Mouse (Mus musculus) kidney, embryonic 14.5 days (tissue): ENCODE measurements at regions not wholly inside any gene's neighbourhood (a gene's known extent, or its start where the extent isn't known, plus 50 kb on each side); places are given as distances from the start of the nearest gene placed in this dataset.
"Not testable (repeated sequence)": the region's sequence is repeated elsewhere in the genome, so short reads cannot be mapped to it uniquely, and the experiment has no call there.

Experiments used
- ATAC-seq: fragments of 200-750 bp; cut with Nextera tagmentation; 2 replicates; pipeline ENCODE4 v1.8.0; 2017; ENCODE audit warnings: moderate number of reproducible peaks, mild to moderate bottlenecking, moderate TSS enrichment, moderate library complexity; ENCODE audit not compliant: low FRiP score, low TSS enrichment
- H3K27ac ChIP-seq: fragments of 300-500 bp; sonication (generic); 2 replicates; pipeline ENCODE4 v1.5.1; 2014; ENCODE audit warnings: low read depth, mild to moderate bottlenecking, low read length, moderate library complexity, mixed read lengths
- H3K27me3 ChIP-seq: fragments of 300-500 bp; sonication (generic); 2 replicates; pipeline ENCODE4 v1.6.1; 2014; ENCODE audit warnings: mild to moderate bottlenecking, low read length; ENCODE audit not compliant: control insufficient read depth, insufficient read depth
- H3K36me3 ChIP-seq: fragments of 300-500 bp; sonication (generic); 2 replicates; pipeline ENCODE4 v1.6.1; 2014; ENCODE audit warnings: low read length, mixed read lengths; ENCODE audit not compliant: control insufficient read depth, insufficient read depth
- H3K4me1 ChIP-seq: fragments of 300-500 bp; sonication (generic); 2 replicates; pipeline ENCODE4 v1.6.1; 2014; ENCODE audit warnings: low read length, mixed read lengths; ENCODE audit not compliant: control insufficient read depth, insufficient read depth
- H3K4me2 ChIP-seq: fragments of 300-500 bp; sonication (generic); replicated peaks from 2 replicates; pipeline ENCODE4 v1.6.1; 2014; ENCODE audit warnings: low read depth, mild to moderate bottlenecking, low read length
- H3K4me3 ChIP-seq: fragments of 300-500 bp; sonication (generic); 2 replicates; pipeline ENCODE4 v1.5.1; 2014; ENCODE audit warnings: mild to moderate bottlenecking, low read length
- H3K9ac ChIP-seq: fragments of 300-500 bp; sonication (generic); 2 replicates; pipeline ENCODE4 v1.6.1; 2014; ENCODE audit warnings: low read depth, mild to moderate bottlenecking, low read length, moderate library complexity
- H3K9me3 ChIP-seq: fragments of 300-500 bp; sonication (generic); 2 replicates; pipeline ENCODE4 v1.6.1; 2016; ENCODE audit warnings: low read length; ENCODE audit not compliant: control insufficient read depth
- WGBS: fragments of 180-500 bp; shearing (Covaris S2); extraction: QIAGEN DNeasy Blood & Tissue Kit; methylation state at CpG from one replicate; pipeline ENCODE4 v1.1.7; 2014; 5-methylcytosine and 5-hydroxymethylcytosine counted together

- not testable (repeated sequence) for H3K27ac ChIP-seq, H3K4me1 ChIP-seq, H3K27me3 ChIP-seq, H3K36me3 ChIP-seq, H3K4me3 ChIP-seq, H3K9ac ChIP-seq, H3K4me2 ChIP-seq, ATAC-seq, H3K9me3 ChIP-seq
- no CpG with 5 or more reads among the region's 1 CpGs for WGBS
Observed at GRCm38 (mm10) chr8:20495542-20495941, 119.2 kb upstream of the Gm21119 start.

DNA sequence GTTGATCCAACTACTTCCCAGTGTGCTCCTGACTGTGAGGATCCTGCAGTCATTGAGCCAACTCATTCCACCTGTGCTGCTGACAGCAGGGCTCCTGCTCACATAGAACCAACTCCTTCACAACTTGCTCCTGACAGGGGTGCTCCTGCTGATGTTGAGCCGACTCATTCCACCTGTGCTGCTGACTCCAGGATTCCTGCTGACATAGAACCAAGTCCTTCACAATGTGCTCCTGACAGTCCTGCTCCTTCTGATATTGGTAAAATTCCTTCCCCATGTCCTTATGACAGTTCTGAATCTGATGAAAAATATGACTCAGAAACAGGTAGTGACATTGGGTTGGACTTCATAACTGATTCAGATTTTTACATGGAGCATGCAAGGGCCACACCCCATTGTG lies 100.8 kb upstream of the Gm21119 start:
- H3K27me3 ChIP-seq, ATAC-seq, H3K36me3 ChIP-seq, H3K4me2 ChIP-seq, H3K4me1 ChIP-seq, H3K9me3 ChIP-seq, H3K9ac ChIP-seq, H3K4me3 ChIP-seq, H3K27ac ChIP-seq: not testable (repeated sequence)
- 82% methylated on average over 1 of the region's 1 CpGs for WGBS

DNA sequence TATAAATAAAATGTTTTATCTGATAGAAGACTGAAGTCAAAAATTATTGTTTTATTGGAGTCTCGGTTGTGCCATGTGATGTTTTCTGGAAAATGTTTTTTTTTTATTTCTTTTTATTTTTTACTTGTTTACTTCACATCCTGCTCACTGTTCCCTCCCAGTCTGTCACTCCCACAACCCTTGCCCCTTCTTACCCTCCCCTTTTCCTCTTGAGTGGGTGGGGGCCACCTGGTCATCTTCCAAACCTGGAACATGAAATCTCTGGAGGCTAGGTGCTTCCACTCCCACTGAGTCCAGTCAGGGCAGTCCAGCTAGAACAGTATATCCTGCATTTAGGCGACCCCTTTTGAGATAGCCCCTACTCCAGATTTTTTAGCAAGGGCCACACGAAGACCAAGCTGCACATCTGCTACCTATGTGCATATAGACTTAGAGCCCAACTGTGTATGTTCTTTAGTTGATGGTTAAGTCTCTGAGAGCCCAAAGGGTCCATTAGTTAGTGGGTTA lies 98.3 kb upstream of the Gm21119 start:
- H3K4me3 ChIP-seq, H3K9ac ChIP-seq, ATAC-seq, H3K36me3 ChIP-seq, H3K4me1 ChIP-seq, H3K27me3 ChIP-seq, H3K27ac ChIP-seq, H3K4me2 ChIP-seq, H3K9me3 ChIP-seq: not testable (repeated sequence)
- 76% methylated on average over 2 of the region's 3 CpGs for WGBS

- ATAC-seq, H3K9ac ChIP-seq, H3K4me1 ChIP-seq, H3K27ac ChIP-seq, H3K4me2 ChIP-seq, H3K36me3 ChIP-seq, H3K27me3 ChIP-seq, H3K4me3 ChIP-seq, H3K9me3 ChIP-seq: not testable (repeated sequence)
- 58% methylated on average over 1 of the region's 1 CpGs for WGBS
Observed at GRCm38 (mm10) chr8:20517551-20517950, 97.2 kb upstream of the Gm21119 start.

GRCm38 (mm10) chr8:20524539-20524938 lies 90.2 kb upstream of the Gm21119 start:
- H3K4me2 ChIP-seq, H3K4me1 ChIP-seq, H3K9ac ChIP-seq, H3K36me3 ChIP-seq, ATAC-seq, H3K4me3 ChIP-seq, H3K27me3 ChIP-seq, H3K27ac ChIP-seq, H3K9me3 ChIP-seq: not testable (repeated sequence)

DNA sequence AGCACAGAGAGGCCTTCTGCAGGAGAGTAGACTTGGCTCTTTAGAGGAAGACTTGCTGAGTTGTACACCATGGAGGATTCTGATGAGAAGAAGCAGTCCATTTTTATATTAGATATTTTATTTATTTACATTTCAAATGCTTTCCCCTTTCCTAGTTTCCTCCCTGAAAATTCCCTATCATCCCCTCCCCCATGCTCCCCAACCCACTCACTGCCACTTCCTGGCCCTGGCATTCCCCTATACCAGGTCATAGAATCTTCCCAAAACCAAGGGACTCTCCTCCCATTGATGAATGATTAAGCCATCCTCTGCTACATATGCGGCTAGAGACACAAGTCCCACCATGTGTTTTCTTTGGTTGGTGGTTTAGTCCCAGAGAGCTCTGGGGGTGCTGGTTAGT lies 85.7 kb upstream of the Gm21119 start:
- not testable (repeated sequence) for H3K4me2 ChIP-seq, H3K4me3 ChIP-seq, H3K4me1 ChIP-seq, H3K27ac ChIP-seq, H3K9me3 ChIP-seq, ATAC-seq, H3K27me3 ChIP-seq, H3K9ac ChIP-seq, H3K36me3 ChIP-seq
- WGBS = no CpG with 5 or more reads among the region's 1 CpGs

- H3K4me2 ChIP-seq, H3K9ac ChIP-seq, H3K4me3 ChIP-seq, H3K9me3 ChIP-seq, H3K4me1 ChIP-seq, ATAC-seq, H3K36me3 ChIP-seq, H3K27me3 ChIP-seq, H3K27ac ChIP-seq: not testable (repeated sequence)
- WGBS = 90% methylated on average over 4 of the region's 4 CpGs
Observed at GRCm38 (mm10) chr8:20539031-20539430, 75.7 kb upstream of the Gm21119 start.

GRCm38 (mm10) chr8:20544084-20544483 lies 70.6 kb upstream of the Gm21119 start:
- not testable (repeated sequence) for H3K27me3 ChIP-seq, H3K9ac ChIP-seq, H3K4me2 ChIP-seq, H3K4me1 ChIP-seq, ATAC-seq, H3K9me3 ChIP-seq, H3K4me3 ChIP-seq, H3K27ac ChIP-seq, H3K36me3 ChIP-seq
- 99% methylated on average over 2 of the region's 2 CpGs for WGBS

- ATAC-seq, H3K9me3 ChIP-seq, H3K27me3 ChIP-seq, H3K9ac ChIP-seq, H3K4me3 ChIP-seq, H3K4me1 ChIP-seq, H3K4me2 ChIP-seq, H3K36me3 ChIP-seq, H3K27ac ChIP-seq: not testable (repeated sequence)
- no CpG with 5 or more reads among the region's 2 CpGs for WGBS
Observed at GRCm38 (mm10) chr8:20545347-20545746, 69.4 kb upstream of the Gm21119 start.

GRCm38 (mm10) chr8:20546401-20546800 lies 68.3 kb upstream of the Gm21119 start:
- not testable (repeated sequence) for H3K27me3 ChIP-seq, H3K4me3 ChIP-seq, ATAC-seq, H3K27ac ChIP-seq, H3K36me3 ChIP-seq, H3K9me3 ChIP-seq, H3K9ac ChIP-seq, H3K4me1 ChIP-seq, H3K4me2 ChIP-seq
- no CpG with 5 or more reads among the region's 3 CpGs for WGBS
